Mouse (Mus musculus): Measurements from ENCODE around the gene Med9. TPM values are rescaled to one million over a fixed set of nuclear protein-coding genes. Genes with fewer than 3 reads are reported as not detected.

The Med9 gene
- polyA plus RNA-seq, 1 experiment from 2014 or later = 44.6 TPM

DNA sequence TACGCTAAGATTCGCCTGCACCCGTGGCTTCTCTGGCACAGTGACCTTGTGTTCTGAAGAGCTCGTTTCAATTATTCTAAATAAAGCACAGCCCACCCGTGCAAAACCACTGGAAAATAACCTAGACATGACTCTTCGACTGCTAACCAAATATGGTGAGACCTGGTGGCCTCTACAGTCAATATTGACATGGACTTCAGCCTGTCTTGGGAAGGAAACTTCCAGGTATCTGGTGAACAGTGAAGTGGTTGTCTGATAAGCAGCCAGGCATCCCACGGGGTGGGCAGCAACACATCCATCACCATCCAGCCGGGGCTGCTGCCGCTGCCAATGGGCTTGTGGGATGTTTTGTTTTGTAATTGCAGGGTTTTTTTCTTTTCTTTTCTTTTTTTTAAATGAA, 46.3 kb downstream of the Med9 start:
- Histone ChIP-seq H3K4me3 (ENCODE audit: low read depth, low read length) (no peak overlapping the region), H3K4me2 (no peak overlapping the region), H3K9me3 (ENCODE audit: control insufficient read depth, low read length) (no peaks in the 10 kb centered on the region), H3K9ac (ENCODE audit: low read depth, low read length) (no peak overlapping the region), H3K4me1 (replicated peaks; ENCODE audit: control insufficient read depth, insufficient read depth, low read length) (0 out of 2 replicates have a peak, but pooled peaks cover 2% of the 10 kb centered on the region), H3K27ac (ENCODE audit: low read depth, low read length) (no peak overlapping the region), H3K27me3 (replicated peaks; ENCODE audit: control insufficient read depth, insufficient read depth, low read length) (no peaks in the 10 kb centered on the region), H3K36me3 (ENCODE audit: control insufficient read depth, insufficient read depth, low read length) (no peaks in the 10 kb centered on the region)
- DNase-seq (ENCODE audit: low spot score) = no peak
- ATAC-seq (replicated peaks; ENCODE audit: low FRiP score) = no peak
- WGBS = 52% methylated on average over 9 of the region's 9 CpGs

DNA sequence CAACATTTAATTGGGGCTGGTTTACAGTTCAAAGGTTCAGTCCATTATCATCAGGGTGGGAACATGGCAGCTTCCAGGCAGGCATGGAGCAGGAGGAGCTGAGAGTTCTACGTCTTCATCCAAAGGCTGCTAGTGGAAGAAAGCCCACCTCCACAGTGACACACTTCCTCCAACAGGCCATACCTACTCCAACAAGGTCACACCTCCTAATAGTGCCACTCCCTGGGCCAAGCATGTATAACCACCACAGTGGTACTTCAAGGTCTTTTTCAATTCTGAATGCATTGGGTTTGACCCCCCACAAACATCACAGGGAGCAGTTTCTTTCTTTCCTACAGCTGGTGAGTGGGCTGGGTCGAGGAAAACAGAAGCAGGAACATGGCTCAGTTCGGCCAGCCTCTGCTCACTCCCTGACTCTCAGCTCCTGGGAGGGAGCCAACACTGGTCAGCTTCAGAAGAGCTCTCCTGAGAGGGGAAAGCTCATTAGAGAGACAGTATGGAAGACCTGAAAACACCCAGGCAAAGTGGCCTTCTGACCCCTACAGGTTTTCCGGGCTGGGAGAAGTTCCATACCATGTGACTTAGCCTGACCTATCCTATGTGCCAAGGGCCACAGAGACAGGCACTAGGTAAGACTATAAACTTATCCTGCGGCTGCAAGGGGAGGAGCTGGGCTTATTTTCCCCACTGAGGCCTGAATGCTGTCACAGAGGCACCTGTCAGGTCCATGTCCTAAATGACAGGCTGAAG, 53.4 kb downstream of the Med9 start:
- Histone ChIP-seq H3K4me1 (replicated peaks; ENCODE audit: control insufficient read depth, insufficient read depth, low read length) (no peaks in the 10 kb centered on the region), H3K27ac (ENCODE audit: low read depth, low read length) (no peak overlapping the region), H3K4me2 (no peak overlapping the region), H3K9me3 (ENCODE audit: control insufficient read depth, low read length) (no peaks in the 10 kb centered on the region), H3K36me3 (ENCODE audit: control insufficient read depth, insufficient read depth, low read length) (no peaks in the 10 kb centered on the region), H3K9ac (ENCODE audit: low read depth, low read length) (no peak overlapping the region), H3K4me3 (ENCODE audit: low read depth, low read length) (no peak overlapping the region), H3K27me3 (replicated peaks; ENCODE audit: control insufficient read depth, insufficient read depth, low read length) (no peaks in the 10 kb centered on the region)
- WGBS = 78% methylated on average over 5 of the region's 5 CpGs
- ATAC-seq (replicated peaks; ENCODE audit: low FRiP score) (no peak), DNase-seq (ENCODE audit: low spot score) (no peak)

DNA sequence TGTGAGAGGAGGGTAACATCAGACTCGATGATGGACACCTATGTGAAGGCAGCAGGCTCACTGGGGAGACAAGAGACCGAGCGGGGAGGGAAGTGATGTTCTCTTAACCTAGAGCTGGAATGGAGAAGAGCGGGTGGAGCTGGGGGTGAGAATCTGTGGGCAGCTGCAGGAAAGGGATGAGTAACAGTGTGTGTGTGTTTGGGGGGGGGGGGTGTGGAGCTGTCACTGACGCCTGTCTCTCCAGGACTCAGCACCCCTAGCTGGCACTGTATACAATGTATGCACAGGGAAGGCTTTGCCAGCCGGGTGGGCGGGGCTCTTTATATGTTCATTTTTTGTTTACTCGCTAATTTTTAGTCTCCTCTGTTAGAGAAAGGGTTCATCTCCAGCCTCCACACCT, 55.8 kb downstream of the Med9 start:
- Histone ChIP-seq H3K4me1 (replicated peaks; ENCODE audit: control insufficient read depth, insufficient read depth, low read length) (no peaks in the 10 kb centered on the region), H3K4me2 (no peak overlapping the region), H3K36me3 (ENCODE audit: control insufficient read depth, insufficient read depth, low read length) (no peaks in the 10 kb centered on the region), H3K27ac (ENCODE audit: low read depth, low read length) (no peak overlapping the region), H3K9ac (ENCODE audit: low read depth, low read length) (no peak overlapping the region), H3K9me3 (ENCODE audit: control insufficient read depth, low read length) (no peaks in the 10 kb centered on the region), H3K4me3 (ENCODE audit: low read depth, low read length) (no peak overlapping the region), H3K27me3 (replicated peaks; ENCODE audit: control insufficient read depth, insufficient read depth, low read length) (no peaks in the 10 kb centered on the region)
- no peak for ATAC-seq (replicated peaks; ENCODE audit: low FRiP score)
- no peak for DNase-seq (ENCODE audit: low spot score)
- WGBS = 79% methylated on average over 8 of the region's 8 CpGs

DNA sequence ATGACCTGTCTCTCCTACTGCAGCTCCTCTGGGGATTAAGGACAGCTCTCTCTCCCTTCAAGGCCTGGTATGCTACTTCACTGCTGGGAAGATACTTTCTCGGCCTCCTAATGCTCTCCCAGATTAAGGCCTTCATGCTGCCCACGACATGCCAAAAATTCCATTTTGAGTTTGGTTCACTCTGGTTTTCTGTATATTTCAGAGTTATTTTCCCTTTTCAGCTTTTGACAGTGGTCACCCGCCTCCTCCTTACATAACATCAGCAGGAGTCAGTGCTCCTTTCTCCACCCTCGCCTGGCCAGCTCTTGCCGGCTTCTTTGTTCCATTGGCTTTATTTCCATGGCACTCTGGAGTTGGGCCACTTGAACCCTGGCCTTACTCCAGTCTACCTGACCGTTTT, 56.7 kb downstream of the Med9 start:
- no peaks in the 10 kb centered on the region for H3K36me3 ChIP-seq (ENCODE audit: control insufficient read depth, insufficient read depth, low read length)
- ATAC-seq (replicated peaks; ENCODE audit: low FRiP score) (no peak), DNase-seq (ENCODE audit: low spot score) (no peak)
- no peaks in the 10 kb centered on the region for H3K4me1 ChIP-seq (replicated peaks; ENCODE audit: control insufficient read depth, insufficient read depth, low read length)
- H3K9ac ChIP-seq (ENCODE audit: low read depth, low read length) = no peak overlapping the region
- no peak overlapping the region for H3K4me3 ChIP-seq (ENCODE audit: low read depth, low read length)
- WGBS = 77% methylated on average over 6 of the region's 6 CpGs
- H3K27ac ChIP-seq (ENCODE audit: low read depth, low read length) = no peak overlapping the region
- H3K27me3 ChIP-seq (replicated peaks; ENCODE audit: control insufficient read depth, insufficient read depth, low read length) = no peaks in the 10 kb centered on the region
- no peaks in the 10 kb centered on the region for H3K9me3 ChIP-seq (ENCODE audit: control insufficient read depth, low read length)
- no peak overlapping the region for H3K4me2 ChIP-seq

DNA sequence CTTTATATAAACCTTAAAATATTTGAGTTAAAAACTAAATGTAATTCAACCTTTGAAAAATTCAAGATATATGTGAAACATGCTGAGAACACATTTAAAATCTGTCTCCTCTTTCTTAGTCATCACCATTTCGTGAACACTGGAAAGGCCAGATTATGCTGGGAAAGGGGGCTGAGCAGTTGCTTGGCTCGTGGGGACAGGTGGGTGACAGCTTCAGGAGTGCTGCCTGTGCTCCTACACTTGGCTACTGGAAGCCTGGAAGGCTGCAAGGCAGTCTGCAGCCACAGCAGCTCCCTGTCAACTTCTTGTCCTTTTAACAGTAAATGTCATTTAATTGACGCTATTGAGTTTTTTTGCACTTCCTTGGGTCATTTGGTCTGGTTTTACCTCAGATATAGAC, 57.9 kb downstream of the Med9 start:
- Histone ChIP-seq H3K4me3 (ENCODE audit: low read depth, low read length) (no peak overlapping the region), H3K9ac (ENCODE audit: low read depth, low read length) (no peak overlapping the region), H3K4me1 (replicated peaks; ENCODE audit: control insufficient read depth, insufficient read depth, low read length) (no peaks in the 10 kb centered on the region), H3K36me3 (ENCODE audit: control insufficient read depth, insufficient read depth, low read length) (no peaks in the 10 kb centered on the region), H3K9me3 (ENCODE audit: control insufficient read depth, low read length) (no peaks in the 10 kb centered on the region), H3K4me2 (no peak overlapping the region), H3K27me3 (replicated peaks; ENCODE audit: control insufficient read depth, insufficient read depth, low read length) (no peaks in the 10 kb centered on the region), H3K27ac (ENCODE audit: low read depth, low read length) (no peak overlapping the region)
- no peak for DNase-seq (ENCODE audit: low spot score)
- no peak for ATAC-seq (replicated peaks; ENCODE audit: low FRiP score)
- WGBS = 67% methylated on average over 3 of the region's 3 CpGs

DNA sequence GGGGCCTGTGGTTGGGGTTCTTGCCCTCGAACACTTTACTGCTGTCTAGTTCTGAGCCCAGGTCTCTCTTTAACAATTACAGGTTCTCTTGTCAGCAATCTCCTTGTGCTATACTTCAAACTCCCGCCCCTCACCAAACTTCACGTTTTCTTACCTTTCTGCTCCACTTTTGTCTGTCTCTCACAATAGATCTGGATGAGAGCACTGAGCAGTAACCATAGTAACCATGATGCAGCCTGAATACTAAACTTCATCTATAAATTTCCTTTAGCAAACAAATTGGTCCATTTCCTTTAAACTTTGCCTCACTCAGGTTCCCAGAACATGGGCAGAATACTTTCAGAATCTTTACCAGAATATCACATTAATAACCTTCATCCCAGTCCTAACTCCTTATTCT, 61.4 kb downstream of the Med9 start:
- no peak for ATAC-seq (replicated peaks; ENCODE audit: low FRiP score)
- Histone ChIP-seq H3K9me3 (ENCODE audit: control insufficient read depth, low read length) (no peaks in the 10 kb centered on the region), H3K27me3 (replicated peaks; ENCODE audit: control insufficient read depth, insufficient read depth, low read length) (no peaks in the 10 kb centered on the region), H3K4me3 (ENCODE audit: low read depth, low read length) (no peak overlapping the region), H3K4me1 (replicated peaks; ENCODE audit: control insufficient read depth, insufficient read depth, low read length) (no peaks in the 10 kb centered on the region), H3K9ac (ENCODE audit: low read depth, low read length) (no peak overlapping the region), H3K4me2 (no peak overlapping the region), H3K36me3 (ENCODE audit: control insufficient read depth, insufficient read depth, low read length) (no peaks in the 10 kb centered on the region), H3K27ac (ENCODE audit: low read depth, low read length) (no peak overlapping the region)
- 72% methylated on average over 3 of the region's 3 CpGs for WGBS
- no peak for DNase-seq (ENCODE audit: low spot score)

DNA sequence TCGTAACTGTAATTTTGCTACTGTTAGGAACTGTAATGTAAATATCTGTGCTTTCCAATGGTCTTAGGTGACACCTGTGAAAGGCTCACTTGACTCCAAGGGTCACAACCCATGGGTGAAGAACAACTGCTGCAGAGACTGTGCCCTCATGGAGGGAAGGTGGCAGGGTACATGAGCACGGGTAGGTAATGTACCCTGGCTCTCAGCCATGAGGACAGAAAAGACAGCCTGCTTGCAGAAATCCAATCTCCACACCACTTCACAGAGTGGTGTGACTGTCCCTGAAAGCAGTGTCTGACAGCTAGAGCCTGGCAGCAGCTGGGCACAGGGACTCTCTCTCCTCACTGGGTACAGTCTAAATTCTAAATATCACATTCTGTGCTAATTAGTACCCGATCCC, 63.5 kb downstream of the Med9 start:
- ATAC-seq (replicated peaks; ENCODE audit: low FRiP score) (no peak), DNase-seq (ENCODE audit: low spot score) (no peak)
- Histone ChIP-seq H3K27me3 (replicated peaks; ENCODE audit: control insufficient read depth, insufficient read depth, low read length) (no peaks in the 10 kb centered on the region), H3K9ac (ENCODE audit: low read depth, low read length) (no peak overlapping the region), H3K4me1 (replicated peaks; ENCODE audit: control insufficient read depth, insufficient read depth, low read length) (no peaks in the 10 kb centered on the region), H3K36me3 (ENCODE audit: control insufficient read depth, insufficient read depth, low read length) (no peaks in the 10 kb centered on the region), H3K4me3 (ENCODE audit: low read depth, low read length) (no peak overlapping the region), H3K4me2 (no peak overlapping the region), H3K27ac (ENCODE audit: low read depth, low read length) (no peak overlapping the region), H3K9me3 (ENCODE audit: control insufficient read depth, low read length) (no peaks in the 10 kb centered on the region)
- 80% methylated on average over 3 of the region's 3 CpGs for WGBS

Other genes starting within 250 kb of the Med9 start
- gene Pld6, start 160.6 kb upstream of the Med9 start, polyA plus RNA-seq (2014; fragmentation: Nextera tagmentation; extraction: Ambion mirVana) = 1.5 and 1.8 TPM in 2 replicates
- gene Flcn, start 138.2 kb upstream of the Med9 start, polyA plus RNA-seq (2014; fragmentation: Nextera tagmentation; extraction: Ambion mirVana) = 30.1 and 33.1 TPM in 2 replicates
- 26.1 and 26.2 TPM in 2 replicates for gene Nt5m, start 108.8 kb upstream of the Med9 start, polyA plus RNA-seq (2014; fragmentation: Nextera tagmentation; extraction: Ambion mirVana)
- gene Cops3, start 108.4 kb upstream of the Med9 start, polyA plus RNA-seq (2014; fragmentation: Nextera tagmentation; extraction: Ambion mirVana) = 211 and 226 TPM in 2 replicates
- 1.6 and 2.0 TPM in 2 replicates for gene Rasd1, start 16.7 kb downstream of the Med9 start, polyA plus RNA-seq (2014; fragmentation: Nextera tagmentation; extraction: Ambion mirVana)
- 9.4 and 12.6 TPM in 2 replicates for gene Pemt, start 98.3 kb downstream of the Med9 start, polyA plus RNA-seq (2014; fragmentation: Nextera tagmentation; extraction: Ambion mirVana)
- 18.6 and 24.2 TPM in 2 replicates for gene Rai1, start 156.8 kb downstream of the Med9 start, polyA plus RNA-seq (2014; fragmentation: Nextera tagmentation; extraction: Ambion mirVana)